Mouse (Mus musculus) embryonic fibroblast, embryonic 13.5 days (primary cell): ENCODE results near the gene Slco1a6.
"Not testable (repeated sequence)": the region's sequence is repeated elsewhere in the genome, so short reads cannot be mapped to it uniquely, and the experiment has no call there.

Source experiments
- CTCF ChIP-seq: IDR thresholded peaks from 2 replicates; pipeline ENCODE4 v1.5.1; 2011; ENCODE audit warnings: mild to moderate bottlenecking, control low read depth, low read length, moderate library complexity, borderline replicate concordance; ENCODE audit not compliant: insufficient read depth
- POLR2A ChIP-seq: IDR thresholded peaks from 2 replicates; pipeline ENCODE4 v1.6.1; 2011; ENCODE audit warnings: low read depth, mild to moderate bottlenecking, control low read depth, low read length, moderate library complexity

- not testable (repeated sequence) for TF ChIP-seq CTCF, POLR2A
Measured at GRCm38 (mm10) chr6:142058281-142058680, 150.0 kb downstream of the Slco1a6 start.
